Mouse (Mus musculus): ENCODE measurements around the gene Tmem206. TPM values are rescaled to one million over a fixed set of nuclear protein-coding genes. Genes with fewer than 3 reads are reported as not detected.
A peak's percentile ranks its signal among the peaks of the same experiment; 100 is the strongest.

Tmem206 gene
- polyA plus RNA-seq, 2 experiments = 14.5 to 16.7 TPM

DNA sequence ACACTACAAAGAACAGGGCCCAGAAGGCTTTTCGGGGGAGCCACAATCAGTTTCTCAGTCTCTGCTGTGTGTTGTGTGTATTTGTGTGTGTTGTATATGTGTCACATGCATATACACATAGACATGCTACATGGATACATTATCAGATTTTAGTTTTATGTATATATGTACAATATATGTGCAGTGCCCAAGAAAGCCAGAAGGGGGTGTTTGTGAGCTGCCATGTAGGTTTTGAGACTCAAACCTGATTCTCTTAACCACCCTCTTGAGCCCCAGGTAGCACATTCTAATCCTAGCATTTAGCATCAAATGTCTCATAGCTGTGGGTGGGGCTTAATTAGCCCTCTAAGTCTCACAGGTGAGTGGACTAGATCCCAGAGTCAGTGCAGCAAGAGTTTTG is 43.4 kb upstream of the Tmem206 start:
- no peaks in the 10 kb centered on the region for H3K27me3 ChIP-seq (ENCODE audit: control insufficient read depth, insufficient read depth, low read length)
- ATAC-seq (ENCODE audit: low FRiP score, low read depth) (no peak), DNase-seq (ENCODE audit: low spot score) (no peak)
- H3K9me3 ChIP-seq (ENCODE audit: control insufficient read depth, low read length) = no peaks in the 10 kb centered on the region
- no peak overlapping the region for H3K9ac ChIP-seq (ENCODE audit: low read depth, low read length, severe bottlenecking)
- TF ChIP-seq POLR2A (IDR thresholded peaks at IDR 0.05; ENCODE audit: borderline replicate concordance, extremely low read depth, insufficient read depth, insufficient read length) = no peak
- H3K4me2 ChIP-seq (replicated peaks; ENCODE audit: low read depth, low read length, severe bottlenecking) = no peak overlapping the region
- no peaks in the 10 kb centered on the region for H3K36me3 ChIP-seq (ENCODE audit: control insufficient read depth, insufficient read depth, low read length)
- no peaks in the 10 kb centered on the region for H3K4me1 ChIP-seq (ENCODE audit: control insufficient read depth, insufficient read depth, low read length)
- H3K4me3 ChIP-seq (replicated peaks; ENCODE audit: low read length) = no peak overlapping the region
- WGBS = 71% methylated on average over 1 of the region's 1 CpGs
- H3K27ac ChIP-seq (replicated peaks; ENCODE audit: low read depth, low read length) = no peak overlapping the region

DNA sequence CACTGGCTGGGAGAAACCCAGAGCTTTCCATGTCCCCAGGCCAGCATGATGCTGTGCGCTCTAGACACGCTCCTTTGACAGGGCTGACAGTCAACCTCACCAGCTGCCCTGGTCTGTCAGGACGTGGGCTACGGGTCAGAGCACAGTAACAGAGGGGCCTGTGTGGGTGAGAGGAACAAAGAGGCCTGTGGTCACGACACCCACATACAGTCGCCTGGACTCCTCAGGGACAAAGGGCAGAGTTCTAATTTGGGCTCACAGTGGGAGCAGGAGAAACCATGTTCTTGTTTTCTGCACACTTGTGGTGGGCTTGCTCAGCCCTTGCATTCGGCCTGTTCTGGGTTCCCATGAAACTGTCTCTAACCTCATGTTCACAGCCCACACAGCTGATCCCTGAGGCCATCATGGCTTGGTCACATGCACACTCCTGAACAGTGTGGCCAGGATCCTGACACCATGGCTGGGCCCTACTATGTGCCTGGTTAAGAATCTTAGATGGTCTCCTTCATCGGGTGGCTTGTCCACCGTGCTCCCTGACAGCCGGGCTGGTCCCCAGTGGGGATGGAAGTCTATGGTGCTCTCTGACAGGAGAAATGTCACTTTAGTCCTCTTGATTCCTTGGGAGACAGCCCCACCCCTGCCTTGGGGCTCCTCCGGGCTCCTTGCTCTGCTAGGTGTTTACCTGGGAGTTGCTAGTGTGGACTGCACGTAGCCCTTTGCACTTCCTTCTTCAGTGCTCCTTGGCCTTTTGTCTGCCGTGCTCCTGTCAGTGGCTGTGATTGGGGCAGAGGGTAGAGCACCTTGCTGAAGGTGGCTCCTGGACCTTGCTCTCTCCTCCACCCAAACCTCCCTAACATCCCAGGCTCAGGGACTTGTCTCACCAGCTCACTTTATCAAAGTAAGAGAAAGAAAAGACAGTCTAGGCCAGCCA is 42.3 kb upstream of the Tmem206 start:
- Histone ChIP-seq H3K9ac (ENCODE audit: low read depth, low read length, severe bottlenecking) (no peak overlapping the region), H3K27me3 (ENCODE audit: control insufficient read depth, insufficient read depth, low read length) (no peaks in the 10 kb centered on the region), H3K4me3 (replicated peaks; ENCODE audit: low read length) (no peak overlapping the region), H3K36me3 (ENCODE audit: control insufficient read depth, insufficient read depth, low read length) (no peaks in the 10 kb centered on the region), H3K4me1 (ENCODE audit: control insufficient read depth, insufficient read depth, low read length) (no peaks in the 10 kb centered on the region), H3K9me3 (ENCODE audit: control insufficient read depth, low read length) (no peaks in the 10 kb centered on the region), H3K4me2 (replicated peaks; ENCODE audit: low read depth, low read length, severe bottlenecking) (no peak overlapping the region), H3K27ac (replicated peaks; ENCODE audit: low read depth, low read length) (no peak overlapping the region)
- ATAC-seq (ENCODE audit: low FRiP score, low read depth) = no peak
- WGBS = 79% methylated on average over 13 of the region's 13 CpGs
- DNase-seq (ENCODE audit: low spot score) = no peak
- no peak for TF ChIP-seq POLR2A (IDR thresholded peaks at IDR 0.05; ENCODE audit: borderline replicate concordance, extremely low read depth, insufficient read depth, insufficient read length)

DNA sequence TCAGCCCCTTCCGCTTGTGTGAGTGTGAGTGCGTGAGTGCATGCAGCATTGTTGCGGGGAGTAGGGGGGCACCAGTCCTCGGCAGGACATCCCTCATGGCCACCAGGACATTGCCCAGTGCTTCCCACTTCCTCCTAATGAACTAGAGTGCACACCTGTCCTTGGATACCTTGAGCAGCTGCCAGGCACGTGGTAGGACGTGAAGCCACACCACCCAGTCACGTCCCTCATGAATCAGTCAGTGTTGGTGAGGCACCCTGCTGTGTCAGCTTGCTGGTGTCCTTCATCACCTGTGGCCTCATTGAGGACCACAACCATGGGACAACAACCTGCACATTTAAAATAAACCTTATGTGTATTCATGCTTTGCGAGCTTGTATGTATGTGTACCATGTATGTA is 41.2 kb upstream of the Tmem206 start:
- Histone ChIP-seq H3K4me1 (ENCODE audit: control insufficient read depth, insufficient read depth, low read length) (no peaks in the 10 kb centered on the region), H3K4me3 (replicated peaks; ENCODE audit: low read length) (no peak overlapping the region)

DNA sequence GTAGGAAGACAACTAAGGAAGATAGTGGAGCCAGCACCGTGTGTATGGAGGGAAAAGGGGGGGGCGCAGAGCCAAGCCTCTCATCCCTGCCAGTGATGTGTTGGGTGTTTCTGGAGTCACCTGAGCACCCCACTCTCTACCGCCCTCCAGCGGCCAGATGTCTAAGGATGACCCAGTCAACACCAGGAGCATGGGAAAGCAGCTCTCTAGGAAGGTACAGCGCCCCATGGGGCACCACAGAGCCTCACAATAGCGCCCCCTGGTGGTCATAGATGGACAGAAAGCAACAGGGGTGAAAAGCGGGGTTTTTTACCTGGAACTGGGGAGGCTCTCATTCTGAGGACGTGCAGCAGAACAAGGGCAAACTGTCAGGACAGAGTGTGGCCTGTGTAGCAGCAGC is 37.0 kb upstream of the Tmem206 start:
- ATAC-seq (ENCODE audit: low FRiP score, low read depth) = no peak
- 35% methylated on average over 8 of the region's 8 CpGs for WGBS

More for the DNA sequence above, 41.2 kb upstream of the Tmem206 start:
- no peak overlapping the region for H3K9ac ChIP-seq (ENCODE audit: low read depth, low read length, severe bottlenecking)
- no peak overlapping the region for H3K4me2 ChIP-seq (replicated peaks; ENCODE audit: low read depth, low read length, severe bottlenecking)
- 87% methylated on average over 8 of the region's 8 CpGs for WGBS
- no peak for ATAC-seq (ENCODE audit: low FRiP score, low read depth)
- H3K27ac ChIP-seq (replicated peaks; ENCODE audit: low read depth, low read length) = no peak overlapping the region
- no peaks in the 10 kb centered on the region for H3K9me3 ChIP-seq (ENCODE audit: control insufficient read depth, low read length)
- H3K27me3 ChIP-seq (ENCODE audit: control insufficient read depth, insufficient read depth, low read length) = no peaks in the 10 kb centered on the region
- TF ChIP-seq POLR2A (IDR thresholded peaks at IDR 0.05; ENCODE audit: borderline replicate concordance, extremely low read depth, insufficient read depth, insufficient read length) = no peak
- no peak for DNase-seq (ENCODE audit: low spot score)
- H3K36me3 ChIP-seq (ENCODE audit: control insufficient read depth, insufficient read depth, low read length) = no peaks in the 10 kb centered on the region

DNA sequence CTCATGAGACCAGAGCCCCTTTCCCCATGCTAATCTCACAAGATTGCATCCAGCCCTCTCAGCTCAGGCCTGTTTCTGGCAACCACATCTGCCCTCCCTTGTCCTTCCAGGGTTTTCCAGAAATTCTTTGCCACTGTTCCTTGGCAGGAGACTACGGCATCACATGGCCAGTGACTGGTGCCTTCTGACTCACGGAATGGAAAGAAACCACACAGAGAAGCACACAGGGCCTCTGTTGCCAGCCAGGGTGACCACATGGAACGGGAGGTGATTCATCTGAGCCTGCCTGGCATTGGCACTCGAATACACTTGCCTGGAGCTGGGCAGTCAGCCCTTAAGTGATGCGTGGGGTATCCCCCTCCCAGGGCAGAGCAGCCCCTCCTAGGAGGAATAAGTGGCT is 33.4 kb upstream of the Tmem206 start:
- no peaks in the 10 kb centered on the region for H3K9me3 ChIP-seq (ENCODE audit: control insufficient read depth, low read length)
- H3K27me3 ChIP-seq (ENCODE audit: control insufficient read depth, insufficient read depth, low read length) = no peaks in the 10 kb centered on the region
- ATAC-seq (ENCODE audit: low FRiP score, low read depth) (no peak), DNase-seq (ENCODE audit: low spot score) (peak; percentile 55)
- no peak overlapping the region for H3K27ac ChIP-seq (replicated peaks; ENCODE audit: low read depth, low read length)
- no peaks in the 10 kb centered on the region for H3K4me1 ChIP-seq (ENCODE audit: control insufficient read depth, insufficient read depth, low read length)
- no peaks in the 10 kb centered on the region for H3K36me3 ChIP-seq (ENCODE audit: control insufficient read depth, insufficient read depth, low read length)
- no peak for TF ChIP-seq POLR2A (IDR thresholded peaks at IDR 0.05; ENCODE audit: borderline replicate concordance, extremely low read depth, insufficient read depth, insufficient read length)
- no peak overlapping the region for H3K4me3 ChIP-seq (replicated peaks; ENCODE audit: low read length)
- WGBS = 60% methylated on average over 5 of the region's 5 CpGs
- H3K9ac ChIP-seq (ENCODE audit: low read depth, low read length, severe bottlenecking) = no peak overlapping the region
- no peak overlapping the region for H3K4me2 ChIP-seq (replicated peaks; ENCODE audit: low read depth, low read length, severe bottlenecking)

More for the DNA sequence above, 37.0 kb upstream of the Tmem206 start:
- Histone ChIP-seq H3K36me3 (ENCODE audit: control insufficient read depth, insufficient read depth, low read length) (no peaks in the 10 kb centered on the region), H3K9me3 (ENCODE audit: control insufficient read depth, low read length) (no peaks in the 10 kb centered on the region), H3K4me3 (replicated peaks; ENCODE audit: low read length) (no peak overlapping the region), H3K4me2 (replicated peaks; ENCODE audit: low read depth, low read length, severe bottlenecking) (no peak overlapping the region), H3K9ac (ENCODE audit: low read depth, low read length, severe bottlenecking) (no peak overlapping the region), H3K27ac (replicated peaks; ENCODE audit: low read depth, low read length) (no peak overlapping the region), H3K27me3 (ENCODE audit: control insufficient read depth, insufficient read depth, low read length) (no peaks in the 10 kb centered on the region), H3K4me1 (ENCODE audit: control insufficient read depth, insufficient read depth, low read length) (no peaks in the 10 kb centered on the region)
- no peak for DNase-seq (ENCODE audit: low spot score)
- TF ChIP-seq POLR2A (IDR thresholded peaks at IDR 0.05; ENCODE audit: borderline replicate concordance, extremely low read depth, insufficient read depth, insufficient read length) = no peak

Measured in limb, embryonic 14.5 days (tissue).